Mouse (Mus musculus) kidney, adult 2 months (tissue): ENCODE measurements around the gene Arhgap21. TPM values are rescaled to one million over a fixed set of nuclear protein-coding genes. Genes with fewer than 3 reads are reported as not detected.
"Not testable (repeated sequence)": the region's sequence is repeated elsewhere in the genome, so short reads cannot be mapped to it uniquely, and the experiment has no call there.

Experiments
- DNase-seq: peaks from one replicate; pipeline ENCODE4 v3.0.0; 2021
- H3K27ac ChIP-seq: fragments of 200-500 bp; 2 replicates; pipeline ENCODE4 v1.5.1; 2012; ENCODE audit warnings: low read depth, low read length, control low read depth, inconsistent platforms; ENCODE audit not compliant: insufficient read depth
- H3K27me3 ChIP-seq: fragments of 200-500 bp; replicated peaks from 2 replicates; pipeline ENCODE4 v1.6.1; 2012; ENCODE audit warnings: mild to moderate bottlenecking, moderate library complexity, low read length, inconsistent platforms; ENCODE audit not compliant: control insufficient read depth, insufficient read depth
- H3K36me3 ChIP-seq: fragments of 200-500 bp; 2 replicates; pipeline ENCODE4 v1.6.1; 2012; ENCODE audit warnings: mild to moderate bottlenecking, moderate library complexity, low read length, inconsistent platforms; ENCODE audit not compliant: control insufficient read depth, insufficient read depth
- H3K4me1 ChIP-seq: fragments of 200-500 bp; 2 replicates; pipeline ENCODE4 v1.6.1; 2011; ENCODE audit warnings: low read length; ENCODE audit not compliant: control insufficient read depth, insufficient read depth
- H3K4me3 ChIP-seq: fragments of 200-500 bp; 2 replicates; pipeline ENCODE4 v1.5.1; 2011; ENCODE audit warnings: mild to moderate bottlenecking, low read depth, low read length, control low read depth; ENCODE audit not compliant: insufficient read depth
- CTCF ChIP-seq: fragments of 200-500 bp; conservative IDR thresholded peaks from 2 replicates; pipeline ENCODE4 v1.5.1; 2011; ENCODE audit warnings: low read depth, mild to moderate bottlenecking, control low read depth, low read length, moderate library complexity, mixed read lengths; ENCODE audit not compliant: insufficient read depth, insufficient read length
- POLR2A ChIP-seq: fragments of 200-500 bp; IDR thresholded peaks from one replicate; pipeline ENCODE4 v1.6.1; 2011; ENCODE audit warnings: low read depth, low read length, control low read depth
- WGBS: fragments of 180-500 bp; shearing (Covaris S2); methylation state at CpG from one replicate; pipeline ENCODE4 v1.1.7; 2018; 5-methylcytosine and 5-hydroxymethylcytosine counted together
- polyA plus RNA-seq: library from polyadenylated mRNA; depleted of rRNA; stranded (reverse); fragments of >200 nt; gene quantifications from 2 replicates; pipeline ENCODE4 v1.2.3, GENCODE M21; 2012

Arhgap21 gene
- polyA plus RNA-seq, 1 experiment: 9.5 TPM

DNA sequence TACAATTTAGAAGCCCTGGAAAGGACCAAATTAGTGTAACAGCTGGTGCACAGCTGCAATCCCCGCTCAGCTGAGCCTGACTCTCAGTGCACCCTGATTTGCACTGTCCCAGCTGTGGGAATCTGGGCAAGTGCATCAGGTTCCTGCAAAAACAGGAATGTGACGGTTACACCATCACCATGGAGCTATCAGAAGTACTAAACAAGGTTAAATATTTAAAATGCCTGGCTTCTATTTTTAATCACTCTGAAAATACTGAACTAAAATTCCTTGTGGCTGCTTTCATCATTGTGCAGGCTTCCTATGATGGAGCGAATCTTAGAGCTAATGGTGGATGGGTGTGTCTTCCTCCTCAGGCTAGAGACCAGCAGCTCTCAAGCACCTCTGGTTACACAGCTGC lies 29.3 kb downstream of the Arhgap21 start:
- Histone ChIP-seq H3K36me3 (no peaks in the 10 kb centered on the region), H3K27me3 (no peaks in the 10 kb centered on the region), H3K4me3 (no peak overlapping the region), H3K4me1 (peaks cover 26% of the 10 kb centered on the region), H3K27ac (no peak overlapping the region)
- DNase-seq: no peak
- TF ChIP-seq CTCF (no peak), POLR2A (no peak)
- WGBS: 63% methylated on average over 3 of the region's 3 CpGs

GRCm38 (mm10) chr2:20936609-20937221 lies 32.0 kb downstream of the Arhgap21 start:
- no peak overlapping the region for H3K27ac ChIP-seq
- peaks cover 11% of the 10 kb centered on the region for H3K4me1 ChIP-seq
- 48% methylated on average over 4 of the region's 4 CpGs for WGBS
- H3K27me3 ChIP-seq: no peaks in the 10 kb centered on the region
- TF ChIP-seq CTCF (no peak), POLR2A (no peak)
- DNase-seq: peak; percentile 38
- H3K4me3 ChIP-seq: no peak overlapping the region
- H3K36me3 ChIP-seq: no peaks in the 10 kb centered on the region

DNA sequence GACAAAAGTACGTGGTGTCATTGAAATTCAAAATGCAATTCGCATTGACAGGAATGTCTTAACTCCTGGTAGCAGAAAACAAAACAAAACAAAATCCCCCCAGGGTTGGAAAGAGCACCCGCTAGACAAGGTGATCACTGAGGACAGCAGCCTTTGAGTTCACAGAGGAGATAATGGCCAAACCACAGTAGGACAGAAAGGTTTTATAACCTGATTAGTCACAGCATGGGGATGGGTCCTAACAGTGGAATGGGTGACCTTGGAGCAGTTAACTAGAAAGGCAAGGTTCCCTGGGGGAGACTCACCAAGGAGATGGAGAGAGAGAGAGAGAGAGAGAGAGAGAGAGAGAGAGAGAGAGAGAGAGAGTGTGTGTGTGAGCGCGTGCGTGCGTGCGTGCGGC lies 34.3 kb downstream of the Arhgap21 start:
- peaks cover 7% of the 10 kb centered on the region for H3K4me1 ChIP-seq
- WGBS: 78% methylated on average over 9 of the region's 9 CpGs
- no peak overlapping the region for H3K27ac ChIP-seq
- no peaks in the 10 kb centered on the region for H3K36me3 ChIP-seq
- TF ChIP-seq CTCF: no peak
- no peak for TF ChIP-seq POLR2A
- no peak for DNase-seq
- H3K4me3 ChIP-seq: no peak overlapping the region
- no peaks in the 10 kb centered on the region for H3K27me3 ChIP-seq

DNA sequence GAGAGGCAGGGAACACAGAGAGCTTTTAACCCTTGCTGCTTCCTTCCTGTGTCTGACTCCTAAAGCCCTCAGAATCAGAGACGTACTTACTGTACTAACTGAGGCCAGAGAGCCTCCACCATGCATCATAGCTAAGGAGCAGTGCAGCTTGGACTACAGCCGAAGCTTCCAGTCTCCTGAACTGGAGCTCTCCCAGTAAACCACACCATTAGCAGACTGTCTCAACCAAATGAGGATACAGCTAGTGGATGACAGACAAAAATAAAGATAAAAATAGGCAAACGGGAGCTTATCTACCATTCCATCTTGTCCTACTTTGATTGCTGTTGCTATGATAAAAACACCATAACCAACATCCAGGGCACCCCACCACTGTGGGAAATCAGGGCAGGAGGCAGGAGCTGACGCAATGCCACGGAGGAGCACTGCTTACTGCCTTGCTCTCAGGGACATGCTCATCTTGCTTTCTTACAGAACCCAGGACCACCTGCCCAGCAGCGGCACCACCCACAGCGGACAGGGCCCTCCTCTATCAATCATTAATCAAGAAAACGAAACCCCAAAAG lies 35.9 kb downstream of the Arhgap21 start:
- no peak overlapping the region for H3K4me3 ChIP-seq
- H3K36me3 ChIP-seq: no peaks in the 10 kb centered on the region
- no peak for TF ChIP-seq POLR2A
- no peak for TF ChIP-seq CTCF
- H3K27ac ChIP-seq: no peak overlapping the region
- peaks cover 7% of the 10 kb centered on the region; the same call in 1 of the 2 replicates for H3K4me1 ChIP-seq
- DNase-seq: no peak
- 77% methylated on average over 8 of the region's 8 CpGs for WGBS
- no peaks in the 10 kb centered on the region for H3K27me3 ChIP-seq

- H3K27me3 ChIP-seq, H3K4me3 ChIP-seq, H3K4me1 ChIP-seq, H3K36me3 ChIP-seq, DNase-seq, H3K27ac ChIP-seq: not testable (repeated sequence)
- WGBS: 100% methylated on average over 3 of the region's 4 CpGs
Measured at GRCm38 (mm10) chr2:20931761-20932160, 36.9 kb downstream of the Arhgap21 start.

DNA sequence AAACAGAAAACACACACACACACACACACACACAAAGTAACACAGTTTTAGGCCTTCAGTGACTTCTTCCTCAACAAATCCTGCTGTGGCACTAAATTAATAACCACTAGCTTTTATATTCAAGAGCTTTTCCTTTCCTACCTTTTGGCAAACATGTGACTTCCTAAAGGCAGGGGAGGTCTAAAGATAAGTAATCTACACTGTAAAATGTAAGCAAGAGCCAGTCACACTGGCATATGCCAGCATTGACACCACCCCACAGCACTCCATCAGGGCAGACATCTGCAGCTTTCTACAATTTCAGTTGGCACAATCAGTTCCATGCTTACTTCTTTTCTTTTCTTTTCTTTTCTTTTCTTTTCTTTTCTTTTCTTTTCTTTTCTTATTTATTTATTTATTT lies 40.2 kb downstream of the Arhgap21 start:
- Histone ChIP-seq H3K27me3 (no peaks in the 10 kb centered on the region), H3K4me1 (no peaks in the 10 kb centered on the region), H3K36me3 (no peaks in the 10 kb centered on the region), H3K27ac (no peak overlapping the region), H3K4me3 (no peak overlapping the region)
- TF ChIP-seq CTCF (no peak), POLR2A (no peak)
- DNase-seq: no peak

DNA sequence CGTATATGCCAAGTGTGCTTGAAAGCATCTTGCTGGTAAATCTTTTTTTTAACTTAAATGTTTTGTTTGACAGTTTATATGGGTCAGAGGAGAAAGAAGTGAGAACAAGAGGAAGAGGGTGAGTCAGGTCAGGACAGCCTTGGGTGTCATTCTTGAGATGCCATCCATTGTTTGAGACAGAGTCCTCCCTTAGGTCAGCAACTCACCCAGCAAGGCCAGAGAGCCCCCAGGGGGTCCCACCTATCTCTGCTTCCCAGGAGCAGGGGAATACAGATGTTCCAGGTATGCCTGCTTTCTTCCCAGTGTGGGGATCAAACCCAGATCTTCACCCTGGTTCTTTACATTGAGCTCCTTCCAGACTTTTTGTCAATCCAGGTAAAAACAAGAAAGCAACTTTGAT lies 43.7 kb downstream of the Arhgap21 start:
- Histone ChIP-seq H3K4me3 (no peak overlapping the region), H3K4me1 (0 out of 2 replicates have a peak, but pooled peaks cover 2% of the 10 kb centered on the region)
- 74% methylated on average over 1 of the region's 1 CpGs for WGBS

More for the DNA sequence above, 43.7 kb downstream of the Arhgap21 start:
- Histone ChIP-seq H3K36me3 (no peaks in the 10 kb centered on the region), H3K27me3 (no peaks in the 10 kb centered on the region), H3K27ac (no peak overlapping the region)
- TF ChIP-seq POLR2A (no peak), CTCF (no peak)
- DNase-seq: no peak
